29 mouse cellular contexts compared by ENCODE assay signal in genomic region chr17:56296201-56296600, GRCm38 (mm10). TPM values are rescaled to one million over a fixed set of nuclear protein-coding genes. Genes with fewer than 3 reads are reported as not detected.
"Had no signal": no experiment of that assay in that cellular context is flagged by ENCODE, and none has a peak within 500 bp of the region (broad histone marks: within the 10 kb centered on the region; RNA-seq: fewer than 3 reads in every experiment).

No protein-coding gene starts in this region.

- H3K4me3 ChIP-seq: layer of hippocampus, adult 2 months; left cerebral cortex, adult 2 months; limb, embryonic 13.5 days; liver, embryonic 12.5 days; liver, embryonic 15.5 days; lung, embryonic 15.5 days; megakaryocyte, embryonic 14.5 days; midbrain, embryonic 10.5 days; midbrain, embryonic 13.5 days had no signal

- H3K27ac ChIP-seq: kidney, postnatal 0 days; layer of hippocampus, adult 2 months; left cerebral cortex, adult 2 months; limb, embryonic 13.5 days; liver, embryonic 12.5 days; liver, embryonic 15.5 days; lung, embryonic 15.5 days; midbrain, embryonic 10.5 days; midbrain, embryonic 13.5 days had no signal

- DNase-seq: kidney, adult 2 months; kidney, postnatal 25 days; layer of hippocampus, adult 9-11 months; layer of hippocampus, postnatal 36 days; liver; lung, adult 18-20 months; lung, postnatal 10 days; lung, postnatal 36 days had no signal

- H3K9me3 ChIP-seq: limb, embryonic 13.5 days; liver, embryonic 12.5 days; liver, embryonic 15.5 days; lung, embryonic 15.5 days; megakaryocyte, embryonic 14.5 days; midbrain, embryonic 10.5 days; midbrain, embryonic 13.5 days had no signal

- H3K27me3 ChIP-seq: limb, embryonic 13.5 days; liver, embryonic 12.5 days; liver, embryonic 15.5 days; lung, embryonic 15.5 days; midbrain, embryonic 13.5 days had no signal

- H3K9ac ChIP-seq: limb, embryonic 13.5 days; liver, embryonic 12.5 days; liver, embryonic 15.5 days; lung, embryonic 15.5 days; midbrain, embryonic 13.5 days had no signal

- ATAC-seq: intestine, postnatal 0 days; liver, embryonic 12.5 days; midbrain, embryonic 13.5 days; midbrain, embryonic 16.5 days had no signal

- H3K4me2 ChIP-seq: limb, embryonic 13.5 days; liver, embryonic 12.5 days; liver, embryonic 15.5 days; lung, embryonic 15.5 days; midbrain, embryonic 13.5 days had no signal

- H3K36me3 ChIP-seq: limb, embryonic 13.5 days; liver, embryonic 12.5 days; liver, embryonic 15.5 days; lung, embryonic 15.5 days; midbrain, embryonic 10.5 days; midbrain, embryonic 13.5 days had no signal

RNA-seq across cellular contexts. Expression of gene Arrdc5, which starts 3.9 kb away (rescaled TPM):
- total RNA-seq: layer of hippocampus, adult 2 months; layer of hippocampus, postnatal 36 days; left cerebral cortex, adult 2 months; left cerebral cortex, postnatal 10 days; left cerebral cortex, postnatal 36 days; monocyte, adult 5-6 weeks had no signal
- polyA plus RNA-seq: intestine, postnatal 0 days; kidney, adult 2 months; kidney, embryonic 14.5 days; kidney, postnatal 0 days; large intestine, adult 2 months; limb, embryonic 13.5 days; liver, embryonic 12.5 days; liver, embryonic 15.5 days; lung, embryonic 15.5 days; midbrain, embryonic 10.5 days; midbrain, embryonic 13.5 days; midbrain, embryonic 16.5 days; neural tube, embryonic 11.5 days; neural tube, embryonic 14.5 days; small intestine, adult 2 months; stomach, embryonic 16.5 days had no signal
